Mouse (Mus musculus): ENCODE results near the gene Pla2g5. TPM values are rescaled to one million over a fixed set of nuclear protein-coding genes. Genes with fewer than 3 reads are reported as not detected.
A peak's percentile ranks its signal among the peaks of the same experiment; 100 is the strongest.
"Not testable (repeated sequence)": the region's sequence is repeated elsewhere in the genome, so short reads cannot be mapped to it uniquely, and the experiment has no call there.

Pla2g5 gene
- polyA plus RNA-seq, 1 experiment from 2014 or later, result 2.3 TPM

- Histone ChIP-seq H3K9me3 (ENCODE audit: control insufficient read depth, low read length) (no peaks in the 10 kb centered on the region), H3K36me3 (ENCODE audit: control insufficient read depth, insufficient read depth, low read length) (no peaks in the 10 kb centered on the region), H3K4me1 (ENCODE audit: control insufficient read depth, insufficient read depth, low read length) (0 out of 2 replicates have a peak, but pooled peaks cover 6% of the 10 kb centered on the region), H3K4me2 (ENCODE audit: low read depth, low read length) (peak overlapping the region; percentile 51), H3K4me3 (ENCODE audit: low read depth, low read length) (peak overlapping the region; percentile 14), H3K9ac (ENCODE audit: low read depth, low read length) (peak overlapping the region; percentile 43), H3K27me3 (replicated peaks; ENCODE audit: control insufficient read depth, insufficient read depth, low read length) (no peaks in the 10 kb centered on the region), H3K27ac (replicated peaks; ENCODE audit: low read depth, low read length) (no peak overlapping the region)
- ATAC-seq (ENCODE audit: low read depth), result peak; percentile 62; the same call in 1 of the 2 replicates
- WGBS, result 6% methylated on average over 13 of the region's 16 CpGs
- peak; percentile 61 for DNase-seq (ENCODE audit: low spot score)
Observed at GRCm38 (mm10) chr4:138882179-138882578, 18.9 kb upstream of the Pla2g5 start.

- H3K4me2 ChIP-seq (ENCODE audit: low read depth, low read length), result no peak overlapping the region
- ATAC-seq (ENCODE audit: low read depth), result no peak
- 0 out of 2 replicates have a peak, but pooled peaks cover 6% of the 10 kb centered on the region for H3K4me1 ChIP-seq (ENCODE audit: control insufficient read depth, insufficient read depth, low read length)
- no peak overlapping the region for H3K4me3 ChIP-seq (ENCODE audit: low read depth, low read length)
- DNase-seq (ENCODE audit: low spot score), result no peak
- no peak overlapping the region for H3K9ac ChIP-seq (ENCODE audit: low read depth, low read length)
- H3K9me3 ChIP-seq (ENCODE audit: control insufficient read depth, low read length), result no peaks in the 10 kb centered on the region
- H3K36me3 ChIP-seq (ENCODE audit: control insufficient read depth, insufficient read depth, low read length), result no peaks in the 10 kb centered on the region
- H3K27ac ChIP-seq (replicated peaks; ENCODE audit: low read depth, low read length), result no peak overlapping the region
- no peaks in the 10 kb centered on the region for H3K27me3 ChIP-seq (replicated peaks; ENCODE audit: control insufficient read depth, insufficient read depth, low read length)
- 72% methylated on average over 7 of the region's 7 CpGs for WGBS
Observed at GRCm38 (mm10) chr4:138880811-138881584, 17.7 kb upstream of the Pla2g5 start.

GRCm38 (mm10) chr4:138879808-138880207 is 16.5 kb upstream of the Pla2g5 start:
- 83% methylated on average over 11 of the region's 11 CpGs for WGBS
- Histone ChIP-seq H3K9me3 (ENCODE audit: control insufficient read depth, low read length) (no peaks in the 10 kb centered on the region), H3K27ac (replicated peaks; ENCODE audit: low read depth, low read length) (no peak overlapping the region), H3K27me3 (replicated peaks; ENCODE audit: control insufficient read depth, insufficient read depth, low read length) (no peaks in the 10 kb centered on the region), H3K36me3 (ENCODE audit: control insufficient read depth, insufficient read depth, low read length) (no peaks in the 10 kb centered on the region), H3K9ac (ENCODE audit: low read depth, low read length) (no peak overlapping the region), H3K4me3 (ENCODE audit: low read depth, low read length) (no peak overlapping the region), H3K4me1 (ENCODE audit: control insufficient read depth, insufficient read depth, low read length) (0 out of 2 replicates have a peak, but pooled peaks cover 6% of the 10 kb centered on the region), H3K4me2 (ENCODE audit: low read depth, low read length) (no peak overlapping the region)
- no peak for ATAC-seq (ENCODE audit: low read depth)
- no peak for DNase-seq (ENCODE audit: low spot score)

GRCm38 (mm10) chr4:138878783-138879182 is 15.5 kb upstream of the Pla2g5 start:
- H3K27me3 ChIP-seq (replicated peaks; ENCODE audit: control insufficient read depth, insufficient read depth, low read length), result no peaks in the 10 kb centered on the region
- H3K27ac ChIP-seq (replicated peaks; ENCODE audit: low read depth, low read length), result no peak overlapping the region
- H3K4me2 ChIP-seq (ENCODE audit: low read depth, low read length), result no peak overlapping the region
- no peak overlapping the region for H3K4me3 ChIP-seq (ENCODE audit: low read depth, low read length)
- 62% methylated on average over 8 of the region's 8 CpGs for WGBS
- no peaks in the 10 kb centered on the region for H3K36me3 ChIP-seq (ENCODE audit: control insufficient read depth, insufficient read depth, low read length)
- no peak overlapping the region for H3K9ac ChIP-seq (ENCODE audit: low read depth, low read length)
- H3K4me1 ChIP-seq (ENCODE audit: control insufficient read depth, insufficient read depth, low read length), result 0 out of 2 replicates have a peak, but pooled peaks cover 6% of the 10 kb centered on the region
- no peaks in the 10 kb centered on the region for H3K9me3 ChIP-seq (ENCODE audit: control insufficient read depth, low read length)
- DNase-seq (ENCODE audit: low spot score) (no peak), ATAC-seq (ENCODE audit: low read depth) (no peak)

GRCm38 (mm10) chr4:138877731-138878130 is 14.4 kb upstream of the Pla2g5 start, which contains the start of gene Pla2g2e:
Pla2g2e (plus strand) TSS chr4:138877942.
- H3K4me2 ChIP-seq (ENCODE audit: low read depth, low read length), result no peak within 1 kb of the TSS
- H3K4me1 ChIP-seq (ENCODE audit: control insufficient read depth, insufficient read depth, low read length), result 0 out of 2 replicates have a peak, but pooled peaks cover 6% of the 10 kb centered on the region
- 68% methylated on average over 4 of the region's 4 CpGs for WGBS
- no peak for DNase-seq (ENCODE audit: low spot score)
- H3K27me3 ChIP-seq (replicated peaks; ENCODE audit: control insufficient read depth, insufficient read depth, low read length), result no peaks in the 10 kb centered on the region
- no peak for ATAC-seq (ENCODE audit: low read depth)
- peaks cover under 1% of the 10 kb centered on the region for H3K9me3 ChIP-seq (ENCODE audit: control insufficient read depth, low read length)
- H3K36me3 ChIP-seq (ENCODE audit: control insufficient read depth, insufficient read depth, low read length), result no peaks in the 10 kb centered on the region
- H3K9ac ChIP-seq (ENCODE audit: low read depth, low read length), result no peak within 1 kb of the TSS
- H3K27ac ChIP-seq (replicated peaks; ENCODE audit: low read depth, low read length), result no peak within 1 kb of the TSS
- H3K4me3 ChIP-seq (ENCODE audit: low read depth, low read length), result no peak within 1 kb of the TSS

- no peak for ATAC-seq (ENCODE audit: low read depth)
- 94% methylated on average over 2 of the region's 2 CpGs for WGBS
- no peak overlapping the region for H3K9ac ChIP-seq (ENCODE audit: low read depth, low read length)
Observed at GRCm38 (mm10) chr4:138875986-138876385, 12.7 kb upstream of the Pla2g5 start.

GRCm38 (mm10) chr4:138875275-138875674 is 12.0 kb upstream of the Pla2g5 start:
- not testable (repeated sequence) for H3K36me3 ChIP-seq (ENCODE audit: control insufficient read depth, insufficient read depth, low read length); H3K9ac ChIP-seq (ENCODE audit: low read depth, low read length); DNase-seq (ENCODE audit: low spot score); ATAC-seq (ENCODE audit: low read depth); H3K4me3 ChIP-seq (ENCODE audit: low read depth, low read length); H3K4me1 ChIP-seq (ENCODE audit: control insufficient read depth, insufficient read depth, low read length); H3K4me2 ChIP-seq (ENCODE audit: low read depth, low read length); H3K27ac ChIP-seq (replicated peaks; ENCODE audit: low read depth, low read length); H3K27me3 ChIP-seq (replicated peaks; ENCODE audit: control insufficient read depth, insufficient read depth, low read length); H3K9me3 ChIP-seq (ENCODE audit: control insufficient read depth, low read length)
- 71% methylated on average over 2 of the region's 2 CpGs for WGBS

More at GRCm38 (mm10) chr4:138875986-138876385, 12.7 kb upstream of the Pla2g5 start:
- no peak for DNase-seq (ENCODE audit: low spot score)
- Histone ChIP-seq H3K4me2 (ENCODE audit: low read depth, low read length) (no peak overlapping the region), H3K4me3 (ENCODE audit: low read depth, low read length) (no peak overlapping the region), H3K27me3 (replicated peaks; ENCODE audit: control insufficient read depth, insufficient read depth, low read length) (no peaks in the 10 kb centered on the region), H3K9me3 (ENCODE audit: control insufficient read depth, low read length) (peaks cover 7% of the 10 kb centered on the region), H3K27ac (replicated peaks; ENCODE audit: low read depth, low read length) (no peak overlapping the region), H3K36me3 (ENCODE audit: control insufficient read depth, insufficient read depth, low read length) (no peaks in the 10 kb centered on the region), H3K4me1 (ENCODE audit: control insufficient read depth, insufficient read depth, low read length) (no peaks in the 10 kb centered on the region)

GRCm38 (mm10) chr4:138873864-138874263 is 10.6 kb upstream of the Pla2g5 start, which contains the start of gene Gm13030:
Gm13030 (minus strand) TSS chr4:138873964.
- Histone ChIP-seq H3K4me3 (ENCODE audit: low read depth, low read length) (no peak within 1 kb of the TSS), H3K4me2 (ENCODE audit: low read depth, low read length) (no peak within 1 kb of the TSS), H3K9ac (ENCODE audit: low read depth, low read length) (no peak within 1 kb of the TSS), H3K9me3 (ENCODE audit: control insufficient read depth, low read length) (peaks cover 9% of the 10 kb centered on the region), H3K4me1 (ENCODE audit: control insufficient read depth, insufficient read depth, low read length) (no peaks in the 10 kb centered on the region), H3K27ac (replicated peaks; ENCODE audit: low read depth, low read length) (no peak within 1 kb of the TSS), H3K36me3 (ENCODE audit: control insufficient read depth, insufficient read depth, low read length) (no peaks in the 10 kb centered on the region), H3K27me3 (replicated peaks; ENCODE audit: control insufficient read depth, insufficient read depth, low read length) (no peaks in the 10 kb centered on the region)
- DNase-seq (ENCODE audit: low spot score), result no peak
- ATAC-seq (ENCODE audit: low read depth), result no peak
- WGBS, result 84% methylated on average over 6 of the region's 6 CpGs

Measured in embryonic facial prominence, embryonic 14.5 days (tissue).